Mouse (Mus musculus) E14TG2a.4 (cell line): ENCODE results near the gene Gm14692.
"Not testable (repeated sequence)": the region's sequence is repeated elsewhere in the genome, so short reads cannot be mapped to it uniquely, and the experiment has no call there.

Experiments
- CTCF ChIP-seq: conservative IDR thresholded peaks from 2 replicates; pipeline ENCODE4 v1.5.1; 2014; ENCODE audit warnings: low read length
- NANOG ChIP-seq: IDR thresholded peaks from 2 replicates; pipeline ENCODE4 v1.6.1; 2014; ENCODE audit warnings: borderline replicate concordance, low read length, mixed read lengths
- POU5F1 ChIP-seq: IDR thresholded peaks from 2 replicates; pipeline ENCODE4 v1.6.1; 2014; ENCODE audit warnings: low read length, borderline replicate concordance

GRCm38 (mm10) chrX:67695398-67695797 is at the start of gene Gm14692:
- TF ChIP-seq CTCF, POU5F1, NANOG: not testable (repeated sequence)
